Mouse (Mus musculus): Measurements from ENCODE around the gene Syce2.

The Syce2 gene

GRCm38 (mm10) chr8:84871376-84872308, at the start of gene Syce2:
Gene Syce2 (plus strand): TSS chr8:84872111.
- CTCF ChIA-PET: interaction anchor here (0.6 to 1.6 kb wide), 9 partner anchors 9 to 259 kb away, joined by 3 to 8 read pairs (median 3); partner anchors contain the start of genes Calr and Klf1

- CTCF ChIA-PET: no interaction called here
Measured at GRCm38 (mm10) chr8:84822723-84823122, 49.2 kb upstream of the Syce2 start, which contains the start of gene Dand5. Gene Dand5 (minus strand): TSS chr8:84822823.

GRCm38 (mm10) chr8:84823653-84824052, 48.3 kb upstream of the Syce2 start:
- CTCF ChIA-PET: interaction anchor here (0.6 kb wide), 1 partner anchor 12 kb away, joined by 4 read pairs; no protein-coding TSS in a partner anchor

GRCm38 (mm10) chr8:84825636-84826035, 46.3 kb upstream of the Syce2 start:
- CTCF ChIA-PET: interaction anchor here (0.9 to 1.9 kb wide), 2 partner anchors 10 to 12 kb away, joined by 6 to 7 read pairs; no protein-coding TSS in a partner anchor

- CTCF ChIA-PET: interaction anchor here (0.6 kb wide), 1 partner anchor 123 kb away, joined by 3 read pairs; no protein-coding TSS in a partner anchor
Measured at GRCm38 (mm10) chr8:84826518-84826917, 45.4 kb upstream of the Syce2 start.

- CTCF ChIA-PET: no interaction called here
Measured at GRCm38 (mm10) chr8:84831490-84831889, 40.4 kb upstream of the Syce2 start, which contains the start of gene Gadd45gip1. Gene Gadd45gip1 (plus strand): TSS chr8:84831522.

GRCm38 (mm10) chr8:84832034-84832717, 39.7 kb upstream of the Syce2 start:
- CTCF ChIA-PET: interaction anchor here (0.7 kb wide), 1 partner anchor 107 kb away, joined by 5 read pairs; no protein-coding TSS in a partner anchor

GRCm38 (mm10) chr8:84832759-84833742, 38.9 kb upstream of the Syce2 start:
- CTCF ChIA-PET: interaction anchor here (0.6 to 0.7 kb wide), 2 partner anchors 12 to 108 kb away, joined by 3 to 5 read pairs; no protein-coding TSS in a partner anchor

GRCm38 (mm10) chr8:84834002-84834865, 37.7 kb upstream of the Syce2 start:
- CTCF ChIA-PET: no interaction called here

- CTCF ChIA-PET: interaction anchor here (0.5 kb wide), 1 partner anchor 12 kb away, joined by 4 read pairs; no protein-coding TSS in a partner anchor
Measured at GRCm38 (mm10) chr8:84834866-84835855, 36.8 kb upstream of the Syce2 start.

GRCm38 (mm10) chr8:84837149-84837911, 34.6 kb upstream of the Syce2 start:
- CTCF ChIA-PET: interaction anchor here (0.5 kb wide), 1 partner anchor 131 kb away, joined by 4 read pairs; no protein-coding TSS in a partner anchor

GRCm38 (mm10) chr8:84837912-84838470, 33.9 kb upstream of the Syce2 start:
- CTCF ChIA-PET: no interaction called here

- CTCF ChIA-PET: no interaction called here
Measured at GRCm38 (mm10) chr8:84838513-84838912, 33.4 kb upstream of the Syce2 start.

GRCm38 (mm10) chr8:84839411-84839810, 32.5 kb upstream of the Syce2 start:
- CTCF ChIA-PET: no interaction called here

GRCm38 (mm10) chr8:84839875-84840247, 32.0 kb upstream of the Syce2 start:
- CTCF ChIA-PET: no interaction called here

- CTCF ChIA-PET: interaction anchor here (0.9 kb wide), 1 partner anchor 143 kb away, joined by 11 read pairs; no protein-coding TSS in a partner anchor
Measured at GRCm38 (mm10) chr8:84840248-84840999, 31.5 kb upstream of the Syce2 start, which contains the start of gene Rad23a. Gene Rad23a (minus strand): TSS chr8:84840665.

- CTCF ChIA-PET: no interaction called here
Measured at GRCm38 (mm10) chr8:84841514-84841913, 30.4 kb upstream of the Syce2 start.

Data from spleen, embryonic (tissue).